Mouse (Mus musculus): ENCODE measurements around the gene Clta.

- TF ChIP-seq ZNF384 (IDR thresholded peaks at IDR 0.05; ENCODE audit: low read depth, low read length) (no peak), MAFK (IDR thresholded peaks at IDR 0.05; ENCODE audit: insufficient read depth, low read depth, low read length) (no peak), CHD2 (IDR thresholded peaks at IDR 0.05; ENCODE audit: low read depth, low read length) (no peak), HCFC1 (IDR thresholded peaks at IDR 0.05; ENCODE audit: borderline replicate concordance, insufficient read depth, low read length) (no peak)
Observed at GRCm38 (mm10) chr4:44068736-44069135, 64.5 kb downstream of the Clta start.
